Mouse (Mus musculus) limb, embryonic 10.5 days (tissue): Measurements from ENCODE around the gene Brms1. TPM values are rescaled to one million over a fixed set of nuclear protein-coding genes. Genes with fewer than 3 reads are reported as not detected.

Experiments
- DNase-seq: peaks from one replicate; pipeline ENCODE4 v3.0.0-alpha.2; 2017; ENCODE audit warnings: low spot score
- H3K27ac ChIP-seq: fragments of 300-500 bp; sonication (generic); 2 replicates; pipeline ENCODE4 v1.5.1; 2016; ENCODE audit warnings: mild to moderate bottlenecking
- H3K27me3 ChIP-seq: fragments of 300-500 bp; sonication (generic); 2 replicates; pipeline ENCODE4 v1.6.1; 2016; ENCODE audit warnings: low read depth, mild to moderate bottlenecking; ENCODE audit not compliant: poor library complexity, severe bottlenecking
- H3K36me3 ChIP-seq: fragments of 300-500 bp; sonication (generic); 2 replicates; pipeline ENCODE4 v1.6.1; 2016; ENCODE audit warnings: mild to moderate bottlenecking, moderate library complexity
- H3K4me1 ChIP-seq: fragments of 300-500 bp; sonication (generic); 2 replicates; pipeline ENCODE4 v1.6.1; 2016
- H3K4me3 ChIP-seq: fragments of 300-500 bp; sonication (generic); 2 replicates; pipeline ENCODE4 v1.5.1; 2016; ENCODE audit warnings: mild to moderate bottlenecking, moderate library complexity
- H3K9me3 ChIP-seq: fragments of 300-500 bp; sonication (generic); replicated peaks from 2 replicates; pipeline ENCODE4 v1.6.1; 2016; ENCODE audit warnings: mild to moderate bottlenecking
- WGBS: fragments of 180-500 bp; shearing (Covaris S2); methylation state at CpG from one replicate; pipeline ENCODE4 v1.1.7; 2016; 5-methylcytosine and 5-hydroxymethylcytosine counted together
- polyA plus RNA-seq: library from polyadenylated mRNA; unstranded; fragments of >200 nt; fragmentation: Nextera tagmentation; extraction: Ambion mirVana; gene quantifications from 2 replicates; pipeline ENCODE4 v1.2.1, GENCODE M21; 2016

The Brms1 gene
- polyA plus RNA-seq, 1 experiment from 2014 or later = 74.6 TPM

DNA sequence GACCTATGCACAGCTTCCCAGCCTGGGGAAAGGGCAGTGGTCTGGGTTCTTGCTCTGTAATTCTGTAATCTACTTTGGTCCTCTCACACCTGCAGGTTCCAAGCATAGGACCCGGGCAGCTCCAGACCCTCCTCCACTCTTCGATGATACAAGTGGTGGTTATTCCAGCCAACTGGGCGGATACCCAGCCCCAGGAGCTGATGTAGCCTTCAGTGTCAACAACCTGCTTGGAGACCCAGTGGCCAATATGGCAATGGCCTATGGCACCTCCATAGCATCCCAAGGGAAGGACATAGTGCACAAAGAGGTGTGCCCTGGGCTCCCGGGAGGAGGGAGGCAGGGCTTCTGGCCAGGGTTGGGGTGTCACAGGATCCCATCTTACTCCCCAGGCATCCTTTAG, 48.2 kb downstream of the Brms1 start:
- Histone ChIP-seq H3K36me3 (peaks cover 40% of the 10 kb centered on the region), H3K4me3 (peak overlapping the region; percentile 85), H3K27me3 (peaks cover 26% of the 10 kb centered on the region), H3K4me1 (peaks cover 36% of the 10 kb centered on the region), H3K9me3 (no peaks in the 10 kb centered on the region), H3K27ac (no peak overlapping the region)
- 90% methylated on average over 4 of the region's 4 CpGs for WGBS
- DNase-seq = no peak

DNA sequence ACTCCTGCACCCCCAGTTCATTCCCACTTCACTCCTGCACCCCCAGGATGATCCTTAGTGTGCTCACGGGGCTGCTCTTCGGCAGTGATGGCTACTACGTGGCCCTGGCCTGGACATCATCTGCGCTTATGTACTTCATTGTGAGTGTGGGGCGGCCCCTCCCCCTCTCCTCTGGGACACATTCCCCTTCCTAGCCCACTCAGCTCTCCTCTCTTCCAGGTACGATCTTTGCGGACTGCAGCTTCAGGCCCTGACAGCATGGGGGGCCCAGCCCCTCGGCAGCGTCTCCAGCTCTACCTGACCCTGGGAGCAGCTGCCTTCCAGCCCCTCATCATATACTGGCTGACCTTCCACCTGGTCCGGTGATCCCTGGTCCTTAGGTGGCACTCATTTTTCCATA, 50.9 kb downstream of the Brms1 start:
- no peak for DNase-seq
- Histone ChIP-seq H3K9me3 (no peaks in the 10 kb centered on the region), H3K27ac (no peak overlapping the region), H3K4me1 (peaks cover 51% of the 10 kb centered on the region), H3K36me3 (peaks cover 40% of the 10 kb centered on the region), H3K4me3 (no peak overlapping the region), H3K27me3 (peaks cover 8% of the 10 kb centered on the region; the same call in 1 of the 2 replicates)
- WGBS = 93% methylated on average over 10 of the region's 10 CpGs

DNA sequence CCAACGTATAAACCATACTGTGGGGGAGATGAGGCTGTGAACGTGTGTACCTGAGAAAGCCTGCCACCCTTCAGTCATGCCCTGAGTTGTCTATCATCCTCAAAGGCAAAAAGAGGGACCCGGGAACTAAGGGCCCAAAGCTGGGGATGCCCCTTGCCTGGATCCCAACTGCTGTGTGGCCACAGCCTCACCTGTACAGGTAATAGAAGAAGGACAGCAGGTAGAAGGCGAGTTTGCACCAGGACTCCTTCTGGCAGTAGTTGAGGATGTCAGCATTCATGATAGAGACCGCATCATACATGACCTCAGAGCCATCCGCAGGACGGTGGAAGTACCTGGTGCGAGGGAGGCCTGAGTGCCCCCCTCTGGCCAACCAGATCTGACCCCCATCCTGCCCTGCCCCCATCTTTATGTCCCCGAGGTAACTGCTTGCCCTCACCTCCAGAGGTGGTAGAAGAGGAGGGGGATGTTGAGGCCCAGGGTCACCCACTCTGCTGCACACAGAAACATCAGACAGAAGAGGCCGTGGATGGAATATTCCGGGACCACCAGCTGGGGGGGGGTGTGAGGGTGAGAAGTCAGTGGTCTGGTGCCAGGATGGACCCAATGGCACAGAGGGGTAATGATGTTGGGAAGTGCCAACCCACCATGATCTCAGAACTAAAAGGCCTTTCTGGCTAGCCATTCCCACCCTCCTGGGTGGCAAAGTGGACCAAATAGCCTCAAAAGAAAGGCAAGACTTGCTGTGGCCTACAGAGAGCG, 52.5 kb downstream of the Brms1 start:
- H3K4me1 ChIP-seq = peaks cover 60% of the 10 kb centered on the region
- no peak for DNase-seq
- peaks cover 8% of the 10 kb centered on the region; the same call in 1 of the 2 replicates for H3K27me3 ChIP-seq
- H3K9me3 ChIP-seq = no peaks in the 10 kb centered on the region
- H3K36me3 ChIP-seq = peaks cover 40% of the 10 kb centered on the region
- 0 out of 2 replicates have a peak overlapping the region, but pooled peaks have one; percentile 15 for H3K27ac ChIP-seq
- peak overlapping the region; percentile 26; the same call in 1 of the 2 replicates for H3K4me3 ChIP-seq
- WGBS = 77% methylated on average over 12 of the region's 12 CpGs

DNA sequence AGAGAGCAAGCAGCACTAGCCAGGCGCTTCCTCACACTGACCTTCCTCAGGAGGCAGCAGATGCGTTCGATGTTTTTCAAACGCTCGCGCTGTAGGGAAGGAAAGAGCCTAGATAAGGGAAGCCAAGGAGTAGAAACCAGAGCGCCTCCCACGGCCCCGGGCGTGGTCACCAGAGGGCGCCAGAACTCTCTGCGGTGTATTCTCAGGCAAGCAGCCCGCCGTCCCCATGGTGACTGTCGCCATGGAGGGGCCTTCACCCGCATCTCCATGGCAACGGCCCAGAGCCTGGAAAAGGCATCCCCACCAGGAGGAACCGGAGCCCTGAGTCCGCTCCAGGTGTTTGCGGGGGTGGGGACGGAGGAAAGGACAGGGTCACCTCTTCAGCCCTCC, 53.1 kb downstream of the Brms1 start:
- Histone ChIP-seq H3K9me3 (no peaks in the 10 kb centered on the region), H3K27ac (0 out of 2 replicates have a peak overlapping the region, but pooled peaks have one; percentile 15), H3K4me1 (peaks cover 60% of the 10 kb centered on the region), H3K4me3 (peak overlapping the region; percentile 26), H3K27me3 (peaks cover 8% of the 10 kb centered on the region; the same call in 1 of the 2 replicates), H3K36me3 (peaks cover 43% of the 10 kb centered on the region)
- WGBS = 0% methylated on average over 21 of the region's 21 CpGs
- peak; percentile 100 for DNase-seq

DNA sequence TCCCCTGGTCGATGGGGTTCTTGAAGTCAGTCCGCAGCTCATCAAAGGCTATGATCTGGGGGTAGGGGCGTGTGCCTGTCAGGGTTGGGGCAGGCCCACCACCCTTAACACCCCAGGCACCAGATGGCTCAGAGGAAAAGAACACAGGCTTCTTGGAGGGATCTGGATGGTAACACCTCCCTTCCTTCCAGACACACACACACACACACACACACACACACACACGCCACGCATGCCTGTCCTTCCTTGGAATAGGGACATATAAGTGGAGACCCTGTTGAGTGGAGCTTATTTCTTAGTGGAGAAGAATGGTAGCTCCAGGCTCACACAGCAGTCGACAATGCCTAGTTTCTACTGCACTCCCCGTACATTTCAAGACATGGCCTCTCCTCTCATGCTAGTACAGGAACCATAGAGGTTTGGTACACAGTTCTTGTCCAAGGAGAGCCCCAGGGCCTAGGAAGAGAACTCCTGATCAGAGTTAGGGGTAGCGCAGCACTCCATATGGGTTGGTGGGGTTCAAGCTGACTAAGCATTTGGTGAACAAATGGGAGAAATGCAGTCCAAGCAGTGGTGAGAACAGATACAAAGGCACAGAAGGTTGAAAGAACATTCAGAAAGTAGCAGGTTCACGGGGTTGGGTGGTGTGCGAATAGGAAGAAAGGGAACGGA, 53.7 kb downstream of the Brms1 start:
- Histone ChIP-seq H3K27me3 (peaks cover 8% of the 10 kb centered on the region; the same call in 1 of the 2 replicates), H3K9me3 (no peaks in the 10 kb centered on the region), H3K4me1 (peaks cover 64% of the 10 kb centered on the region), H3K4me3 (peak overlapping the region; percentile 26), H3K27ac (0 out of 2 replicates have a peak overlapping the region, but pooled peaks have one; percentile 15), H3K36me3 (peaks cover 48% of the 10 kb centered on the region)
- no peak for DNase-seq
- WGBS = 48% methylated on average over 11 of the region's 11 CpGs

DNA sequence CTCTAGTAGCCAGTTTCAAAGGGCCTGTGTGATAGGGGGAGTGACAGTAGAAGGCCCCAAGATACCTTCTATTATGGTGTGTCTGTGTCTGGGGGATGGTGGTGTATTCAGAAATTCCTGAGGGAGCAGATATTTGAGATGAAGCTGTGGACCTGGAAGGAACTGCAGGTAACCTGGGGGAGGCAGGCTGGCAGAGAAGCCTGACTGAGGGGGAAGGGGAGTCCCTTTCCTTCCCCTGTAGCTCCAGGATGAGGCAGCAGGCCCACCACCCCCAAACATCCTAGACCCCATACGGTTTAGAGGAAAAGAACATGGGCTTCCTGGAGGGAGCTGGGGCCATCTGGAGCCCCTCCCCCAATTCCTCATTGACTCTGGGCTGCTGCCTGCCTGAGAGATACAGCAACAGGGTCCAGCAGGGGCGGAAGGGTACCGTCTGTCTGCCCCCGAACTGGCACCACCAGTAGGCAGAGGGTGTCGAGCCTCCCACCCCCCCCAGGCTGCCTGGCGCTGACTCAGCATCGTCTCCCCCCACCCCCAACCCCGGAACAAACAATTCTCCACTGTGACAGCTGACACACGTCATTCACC, 54.8 kb downstream of the Brms1 start:
- Histone ChIP-seq H3K9me3 (no peaks in the 10 kb centered on the region), H3K27me3 (peaks cover 8% of the 10 kb centered on the region; the same call in 1 of the 2 replicates), H3K27ac (peak overlapping the region; percentile 50; the same call in 1 of the 2 replicates), H3K4me3 (peak overlapping the region; percentile 76), H3K36me3 (peaks cover 50% of the 10 kb centered on the region), H3K4me1 (peaks cover 68% of the 10 kb centered on the region)
- no peak for DNase-seq
- 13% methylated on average over 9 of the region's 9 CpGs for WGBS

DNA sequence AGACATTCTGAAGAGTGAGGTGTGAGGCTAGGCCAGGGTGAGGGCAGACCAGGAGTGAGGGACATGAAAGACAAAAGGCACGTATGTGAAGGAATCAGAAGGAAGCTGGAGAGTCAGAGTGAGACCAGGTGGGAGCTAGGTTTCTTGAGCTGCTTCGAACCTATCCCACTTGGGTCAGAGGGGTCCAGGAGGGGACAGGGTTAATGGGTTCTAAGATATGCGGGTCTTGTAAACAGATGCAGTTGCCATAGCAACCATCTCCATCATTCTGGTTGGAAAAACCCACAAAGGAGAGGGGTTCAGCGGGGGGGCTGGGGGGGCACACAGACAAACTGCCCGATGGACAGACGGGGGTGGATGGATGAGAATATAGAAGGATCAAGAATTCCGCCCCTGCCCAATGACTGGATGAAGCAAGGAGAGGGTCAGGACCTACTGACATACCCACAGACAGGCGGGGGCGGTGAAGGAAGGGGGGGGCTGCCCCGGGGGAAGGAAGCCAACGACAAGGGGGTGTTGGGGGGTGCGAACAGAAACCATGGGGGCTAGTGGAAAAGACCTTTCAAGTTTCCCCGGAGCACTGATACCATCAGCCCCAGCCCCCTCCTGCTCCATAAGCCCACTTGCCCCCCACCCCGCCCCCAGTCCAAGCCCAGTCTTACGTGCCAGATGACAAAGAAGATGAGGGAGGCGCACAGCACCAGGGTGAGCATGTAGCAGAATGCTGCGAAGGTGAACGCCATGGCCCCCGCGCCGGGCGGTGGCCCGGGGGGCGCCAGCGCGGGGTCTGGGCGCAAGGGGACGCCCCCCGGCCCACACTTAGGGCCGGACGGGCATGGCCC, 56.6 kb downstream of the Brms1 start:
- DNase-seq = peak; percentile 44
- Histone ChIP-seq H3K9me3 (no peaks in the 10 kb centered on the region), H3K27ac (peak overlapping the region; percentile 92), H3K27me3 (peaks cover 8% of the 10 kb centered on the region; the same call in 1 of the 2 replicates), H3K4me1 (peaks cover 68% of the 10 kb centered on the region), H3K4me3 (peak overlapping the region; percentile 76), H3K36me3 (peaks cover 50% of the 10 kb centered on the region)
- 4% methylated on average over 31 of the region's 31 CpGs for WGBS

DNA sequence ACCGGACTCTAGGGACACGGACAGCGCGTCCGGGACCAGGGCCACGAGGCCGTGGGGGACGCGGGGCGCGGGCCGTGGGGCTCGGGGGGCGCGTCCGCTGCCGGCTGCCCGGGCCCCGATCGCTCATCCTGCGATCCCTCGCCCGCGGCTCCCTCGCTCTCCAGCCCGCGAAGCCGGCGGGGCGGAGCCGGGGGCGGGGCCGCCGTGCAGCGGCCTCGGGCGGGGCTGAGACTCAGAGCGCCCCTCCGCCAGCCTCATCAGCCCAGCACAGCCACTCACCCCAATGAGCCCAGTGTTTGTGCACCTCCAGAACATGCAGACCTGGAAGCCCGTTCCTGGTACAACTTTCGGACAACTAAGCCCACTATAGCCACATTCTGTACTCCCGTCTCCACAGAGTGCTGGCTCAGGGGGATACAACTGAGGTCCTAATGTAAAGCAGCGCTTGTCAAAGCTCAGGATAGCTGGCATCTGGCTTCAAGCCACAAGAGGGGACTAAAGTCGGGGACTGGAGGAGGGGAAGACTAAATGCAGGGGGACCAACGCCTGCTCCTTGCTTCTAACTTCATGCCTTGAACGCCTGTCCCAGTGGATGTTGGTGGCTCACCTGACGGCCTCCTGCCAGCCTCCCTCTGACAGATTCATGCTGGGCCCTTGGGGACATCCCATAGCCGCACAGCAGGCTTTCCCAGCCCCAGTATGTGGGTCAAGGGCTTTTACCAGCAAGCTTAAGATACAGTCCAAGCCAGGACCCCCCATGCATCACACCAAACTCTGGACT, 57.4 kb downstream of the Brms1 start, which contains the start of gene Cnih2:
TSS of gene Cnih2 (minus strand) at position 159 of the 781 bp plus-strand sequence.
- DNase-seq = peak; percentile 82
- Histone ChIP-seq H3K4me3 (peak within 1 kb of the TSS; percentile 76), H3K27ac (peak within 1 kb of the TSS; percentile 92), H3K4me1 (peaks cover 67% of the 10 kb centered on the region), H3K27me3 (peaks cover 8% of the 10 kb centered on the region; the same call in 1 of the 2 replicates), H3K36me3 (peaks cover 50% of the 10 kb centered on the region), H3K9me3 (no peaks in the 10 kb centered on the region)
- WGBS = 2% methylated on average over 48 of the region's 48 CpGs

Other genes starting within 250 kb of the Brms1 start
- gene Rbm4, start 247.5 kb upstream of the Brms1 start, polyA plus RNA-seq = 91.5 and 108 TPM in 2 replicates
- 32.7 and 33.8 TPM in 2 replicates for gene Gm21992, start 229.7 kb upstream of the Brms1 start, polyA plus RNA-seq
- 134 TPM in 2 replicates for gene Rbm14, start 229.7 kb upstream of the Brms1 start, polyA plus RNA-seq
- gene Ccs, start 202.0 kb upstream of the Brms1 start, polyA plus RNA-seq = 48.9 and 55.3 TPM in 2 replicates
- not detected in 2 replicates for gene Ccdc87, start 202.0 kb upstream of the Brms1 start, polyA plus RNA-seq
- gene Ctsf, start 186.2 kb upstream of the Brms1 start, polyA plus RNA-seq = 13.3 and 18.5 TPM in 2 replicates
- 1.6 and 2.7 TPM in 2 replicates for gene Actn3, start 163.4 kb upstream of the Brms1 start, polyA plus RNA-seq
- gene Zdhhc24, start 162.7 kb upstream of the Brms1 start, polyA plus RNA-seq = 7.0 and 8.5 TPM in 2 replicates
- 5.1 and 9.0 TPM in 2 replicates for gene Bbs1, start 134.7 kb upstream of the Brms1 start, polyA plus RNA-seq
- gene Dpp3, start 113.1 kb upstream of the Brms1 start, polyA plus RNA-seq = 196 and 198 TPM in 2 replicates
- 1.4 and 2.1 TPM in 2 replicates for gene Peli3, start 98.2 kb upstream of the Brms1 start, polyA plus RNA-seq
- gene Mrpl11, start 79.2 kb upstream of the Brms1 start, polyA plus RNA-seq = 161 and 187 TPM in 2 replicates
- gene Npas4, start 51.0 kb upstream of the Brms1 start, polyA plus RNA-seq = not detected in 2 replicates
- 7.3 and 8.6 TPM in 2 replicates for gene Slc29a2, start 17.5 kb upstream of the Brms1 start, polyA plus RNA-seq
- gene B4gat1, start 2.5 kb upstream of the Brms1 start, polyA plus RNA-seq = 35.5 and 35.6 TPM in 2 replicates
- 1.8 and 3.1 TPM in 2 replicates for gene AC124502.3, start 2.5 kb upstream of the Brms1 start, polyA plus RNA-seq
- 3.1 and 3.5 TPM in 2 replicates for gene Rin1, start 9.1 kb downstream of the Brms1 start, polyA plus RNA-seq
- 37.1 and 42.5 TPM in 2 replicates for gene Cd248, start 26.7 kb downstream of the Brms1 start, polyA plus RNA-seq
- 2.4 and 2.5 TPM in 2 replicates for gene Tmem151a, start 44.2 kb downstream of the Brms1 start, polyA plus RNA-seq
- gene Yif1a, start 47.2 kb downstream of the Brms1 start, polyA plus RNA-seq = 65.4 and 78.0 TPM in 2 replicates
- 20.2 and 28.1 TPM in 2 replicates for gene Cnih2, start 57.2 kb downstream of the Brms1 start, polyA plus RNA-seq
- gene Rab1b, start 65.7 kb downstream of the Brms1 start, polyA plus RNA-seq = 276 and 296 TPM in 2 replicates
- gene Klc2, start 77.2 kb downstream of the Brms1 start, polyA plus RNA-seq = 28.2 and 30.6 TPM in 2 replicates
- gene Pacs1, start 231.8 kb downstream of the Brms1 start, polyA plus RNA-seq = 25.7 and 31.1 TPM in 2 replicates